In genomic region chr16:20701729-20702521, GRCm38 (mm10) we compare ENCODE assay signal across 8 mouse cellular contexts. TPM values are rescaled to one million over a fixed set of nuclear protein-coding genes. Genes with fewer than 3 reads are reported as not detected.
DNase-seq lines count a peak whose midpoint lies in the region; ATAC-seq and TF ChIP-seq lines count a peak whose summit lies in the region.
"Had no signal": no experiment of that assay in that cellular context is flagged by ENCODE, and none has a peak within 500 bp of the region (broad histone marks: within the 10 kb centered on the region; RNA-seq: fewer than 3 reads in every experiment).

No protein-coding gene starts in this region.

- no peak for TF ChIP-seq CTCF in lung, embryonic 14.5 days (IDR thresholded peaks at IDR 0.05; ENCODE audit: low read depth)

- peak; percentile 52; the same call in 1 of the 2 replicates for ATAC-seq in lung, embryonic 14.5 days (ENCODE audit: insufficient read depth)
- peak; percentile 42 for ATAC-seq in forebrain, embryonic 11.5 days (replicated peaks; ENCODE audit: low FRiP score)
- no peak for ATAC-seq in limb, embryonic 15.5 days (ENCODE audit: insufficient number of reproducible peaks, low FRiP score, low TSS enrichment, low read depth)
- ATAC-seq in stomach, embryonic 16.5 days (ENCODE audit: insufficient read depth, low FRiP score): no peak
- ATAC-seq: inflammation-experienced regulatory T-cells, adult 6 months had no signal

- WGBS in lung, embryonic 14.5 days: 21% methylated on average over 12 of the region's 12 CpGs
- 13% methylated on average over 12 of the region's 12 CpGs for WGBS in forebrain, embryonic 11.5 days
- 16% methylated on average over 12 of the region's 12 CpGs for WGBS in limb, embryonic 15.5 days
- 32% methylated on average over 12 of the region's 12 CpGs for WGBS in stomach, embryonic 16.5 days

- H3K4me2 ChIP-seq in lung, embryonic 14.5 days: 0 out of 2 replicates have a peak overlapping the region, but pooled peaks have one; percentile 8
- H3K4me2 ChIP-seq in forebrain, embryonic 11.5 days (ENCODE audit: low read depth, low read length, severe bottlenecking): peak overlapping the region; percentile 11; the same call in 1 of the 2 replicates
- peak overlapping the region; percentile 10; the same call in 1 of the 2 replicates for H3K4me2 ChIP-seq in limb, embryonic 15.5 days
- no peak overlapping the region for H3K4me2 ChIP-seq in stomach, embryonic 16.5 days (ENCODE audit: low read depth, low read length)

- no peak overlapping the region for H3K9ac ChIP-seq in lung, embryonic 14.5 days
- H3K9ac ChIP-seq in forebrain, embryonic 11.5 days (ENCODE audit: low read length): peak overlapping the region; percentile 42
- peak overlapping the region; percentile 24; the same call in 1 of the 2 replicates for H3K9ac ChIP-seq in limb, embryonic 15.5 days
- H3K9ac ChIP-seq in stomach, embryonic 16.5 days (ENCODE audit: low read length): peak overlapping the region; percentile 53; the same call in 1 of the 2 replicates

- no peaks in the 10 kb centered on the region for H3K9me3 ChIP-seq in lung, embryonic 14.5 days (ENCODE audit: low read depth, low read length)
- no peaks in the 10 kb centered on the region for H3K9me3 ChIP-seq in forebrain, embryonic 11.5 days (ENCODE audit: control insufficient read depth, low read length)
- H3K9me3 ChIP-seq in limb, embryonic 15.5 days: no peaks in the 10 kb centered on the region
- H3K9me3 ChIP-seq in stomach, embryonic 16.5 days (replicated peaks; ENCODE audit: control insufficient read depth, low read length): no peaks in the 10 kb centered on the region

- no peak overlapping the region; the same call in 1 of the 2 replicates for H3K27ac ChIP-seq in lung, embryonic 14.5 days (ENCODE audit: low read depth)
- peak overlapping the region; percentile 62 for H3K27ac ChIP-seq in forebrain, embryonic 11.5 days (ENCODE audit: low read depth, low read length)
- H3K27ac ChIP-seq in limb, embryonic 15.5 days: peak overlapping the region; percentile 59
- peak overlapping the region; percentile 19; the same call in 1 of the 2 replicates for H3K27ac ChIP-seq in stomach, embryonic 16.5 days (ENCODE audit: low read length)

- peaks cover 3% of the 10 kb centered on the region; the same call in 1 of the 2 replicates for H3K36me3 ChIP-seq in lung, embryonic 14.5 days (ENCODE audit: insufficient read depth)
- H3K36me3 ChIP-seq in forebrain, embryonic 11.5 days (ENCODE audit: control insufficient read depth, insufficient read depth, low read length): no peaks in the 10 kb centered on the region; the same call in 1 of the 2 replicates
- H3K36me3 ChIP-seq in limb, embryonic 15.5 days: peaks cover 61% of the 10 kb centered on the region
- no peaks in the 10 kb centered on the region for H3K36me3 ChIP-seq in stomach, embryonic 16.5 days (ENCODE audit: control insufficient read depth, insufficient read depth, low read length)

- H3K4me1 ChIP-seq in lung, embryonic 14.5 days (ENCODE audit: insufficient read depth): peaks cover 3% of the 10 kb centered on the region; the same call in 1 of the 2 replicates
- peaks cover 17% of the 10 kb centered on the region for H3K4me1 ChIP-seq in forebrain, embryonic 11.5 days (replicated peaks; ENCODE audit: control insufficient read depth, insufficient read depth, low read length)
- peaks cover 26% of the 10 kb centered on the region for H3K4me1 ChIP-seq in limb, embryonic 15.5 days
- H3K4me1 ChIP-seq in stomach, embryonic 16.5 days (ENCODE audit: control insufficient read depth, insufficient read depth, low read length): peaks cover 7% of the 10 kb centered on the region; the same call in 1 of the 2 replicates

- H3K27me3 ChIP-seq in lung, embryonic 14.5 days (ENCODE audit: insufficient read depth, low read length): no peaks in the 10 kb centered on the region
- no peaks in the 10 kb centered on the region for H3K27me3 ChIP-seq in forebrain, embryonic 11.5 days (ENCODE audit: control insufficient read depth, insufficient read depth, low read length)
- H3K27me3 ChIP-seq in limb, embryonic 15.5 days: no peaks in the 10 kb centered on the region
- H3K27me3 ChIP-seq in stomach, embryonic 16.5 days (ENCODE audit: control insufficient read depth, insufficient read depth, low read length): no peaks in the 10 kb centered on the region

- DNase-seq in lung, embryonic 14.5 days: no peak
- DNase-seq in lung, adult 18-20 months: no peak
- DNase-seq in forebrain, embryonic 11.5 days (ENCODE audit: low spot score): peak; percentile 67
- no peak for DNase-seq in thymus, postnatal 10 days (ENCODE audit: low spot score in 2 of 2)
- DNase-seq in kidney, adult 9 months: no peak

- no peak overlapping the region for H3K4me3 ChIP-seq in lung, embryonic 14.5 days (ENCODE audit: low read depth, low read length)
- H3K4me3 ChIP-seq in forebrain, embryonic 11.5 days (ENCODE audit: low read depth, low read length): 0 out of 2 replicates have a peak overlapping the region, but pooled peaks have one; percentile 3
- no peak overlapping the region for H3K4me3 ChIP-seq in limb, embryonic 15.5 days
- H3K4me3 ChIP-seq in stomach, embryonic 16.5 days (replicated peaks; ENCODE audit: low read length): no peak overlapping the region

RNA-seq across cellular contexts. Expression of gene Fam131a, which starts 8.9 kb away (rescaled TPM):
- 3.4 TPM in 2 replicates for polyA plus RNA-seq in lung, embryonic 14.5 days (2014; fragmentation: Nextera tagmentation; extraction: Ambion mirVana)
- 15.2 and 16.3 TPM in 2 replicates for polyA plus RNA-seq in forebrain, embryonic 11.5 days (2014; fragmentation: Nextera tagmentation; extraction: Ambion mirVana)
- 12.8 and 13.2 TPM in 2 replicates for polyA plus RNA-seq in limb, embryonic 15.5 days (2015; fragmentation: Nextera tagmentation; extraction: Ambion mirVana)
- polyA plus RNA-seq in stomach, embryonic 16.5 days (2015; fragmentation: Nextera tagmentation; extraction: Ambion mirVana): 9.7 and 10.3 TPM in 2 replicates

RNA-seq across cellular contexts. Expression of gene Polr2h, which starts 15.5 kb away (rescaled TPM):
- polyA plus RNA-seq in lung, embryonic 14.5 days (2014; fragmentation: Nextera tagmentation; extraction: Ambion mirVana): 101 and 114 TPM in 2 replicates
- polyA plus RNA-seq in forebrain, embryonic 11.5 days (2014; fragmentation: Nextera tagmentation; extraction: Ambion mirVana): 116 and 121 TPM in 2 replicates
- 87.1 and 89.8 TPM in 2 replicates for polyA plus RNA-seq in limb, embryonic 15.5 days (2015; fragmentation: Nextera tagmentation; extraction: Ambion mirVana)
- 75.2 and 84.9 TPM in 2 replicates for polyA plus RNA-seq in stomach, embryonic 16.5 days (2015; fragmentation: Nextera tagmentation; extraction: Ambion mirVana)

RNA-seq across cellular contexts. Expression of gene Clcn2, which starts 15.6 kb away (rescaled TPM):
- polyA plus RNA-seq in lung, embryonic 14.5 days (2014; fragmentation: Nextera tagmentation; extraction: Ambion mirVana): 7.5 and 10.1 TPM in 2 replicates
- polyA plus RNA-seq in forebrain, embryonic 11.5 days (2014; fragmentation: Nextera tagmentation; extraction: Ambion mirVana): 16.5 and 20.5 TPM in 2 replicates
- polyA plus RNA-seq in limb, embryonic 15.5 days (2015; fragmentation: Nextera tagmentation; extraction: Ambion mirVana): 12.7 and 13.8 TPM in 2 replicates
- 11.6 and 12.9 TPM in 2 replicates for polyA plus RNA-seq in stomach, embryonic 16.5 days (2015; fragmentation: Nextera tagmentation; extraction: Ambion mirVana)

RNA-seq across cellular contexts. Expression of gene Chrd, which starts 31.0 kb away (rescaled TPM):
- 3.4 and 4.8 TPM in 2 replicates for polyA plus RNA-seq in lung, embryonic 14.5 days (2014; fragmentation: Nextera tagmentation; extraction: Ambion mirVana)
- 1.9 and 2.3 TPM in 2 replicates for polyA plus RNA-seq in forebrain, embryonic 11.5 days (2014; fragmentation: Nextera tagmentation; extraction: Ambion mirVana)
- polyA plus RNA-seq in limb, embryonic 15.5 days (2015; fragmentation: Nextera tagmentation; extraction: Ambion mirVana): 12.2 and 12.8 TPM in 2 replicates
- 5.2 and 5.6 TPM in 2 replicates for polyA plus RNA-seq in stomach, embryonic 16.5 days (2015; fragmentation: Nextera tagmentation; extraction: Ambion mirVana)
- polyA plus RNA-seq: inflammation-experienced regulatory T-cells, adult 6 months had no signal

RNA-seq across cellular contexts. Expression of gene Thpo, which starts 32.4 kb away (rescaled TPM):
- polyA plus RNA-seq in lung, embryonic 14.5 days (2014; fragmentation: Nextera tagmentation; extraction: Ambion mirVana): 0.76 and 1.1 TPM in 2 replicates
- polyA plus RNA-seq in forebrain, embryonic 11.5 days (2014; fragmentation: Nextera tagmentation; extraction: Ambion mirVana): 0.24 and 0.51 TPM in 2 replicates
- 0.66 and 0.83 TPM in 2 replicates for polyA plus RNA-seq in limb, embryonic 15.5 days (2015; fragmentation: Nextera tagmentation; extraction: Ambion mirVana)
- 1.0 and 1.3 TPM in 2 replicates for polyA plus RNA-seq in stomach, embryonic 16.5 days (2015; fragmentation: Nextera tagmentation; extraction: Ambion mirVana)
- polyA plus RNA-seq: inflammation-experienced regulatory T-cells, adult 6 months had no signal

Comparison
In these comparisons a context has a peak if more than half of its experiments do, and no peak if none do; other contexts are left out.
1. ATAC-seq: peak in lung, embryonic 14.5 days (single experiment) and forebrain, embryonic 11.5 days (single experiment); none in limb, embryonic 15.5 days (single experiment) and stomach, embryonic 16.5 days (single experiment).